Mouse (Mus musculus): Measurements from ENCODE around the gene Lax1.

DNA sequence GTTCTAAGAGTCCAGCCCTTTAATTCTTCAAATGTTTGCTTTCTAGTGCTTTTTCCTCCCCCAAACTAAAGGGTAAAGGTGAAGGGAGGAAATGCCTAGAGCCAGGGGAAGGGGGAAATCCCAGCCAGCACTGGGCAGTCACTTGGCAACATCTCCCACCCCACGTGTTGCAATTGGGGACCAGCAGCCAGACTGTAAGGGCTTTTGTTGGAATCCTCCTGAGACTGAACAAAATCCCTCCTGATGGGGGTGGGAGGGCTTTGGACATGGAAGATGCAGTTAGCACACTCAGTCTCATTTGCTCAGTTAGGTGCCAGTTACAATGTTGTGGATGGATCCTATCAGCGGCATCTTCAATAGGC lies 23.1 kb upstream of the Lax1 start:
- no peak for TF ChIP-seq CTCF (IDR thresholded peaks at IDR 0.05; ENCODE audit: borderline replicate concordance, insufficient read depth, low read length)
- no peak for TF ChIP-seq POLR2A (IDR thresholded peaks at IDR 0.05; ENCODE audit: low read depth, low read length)

Measured in embryonic fibroblast, embryonic 13.5 days (primary cell).